Mouse (Mus musculus) kidney, adult 18-20 months (tissue): ENCODE results near the gene Abcb9.
"Not testable (repeated sequence)": the region's sequence is repeated elsewhere in the genome, so short reads cannot be mapped to it uniquely, and the experiment has no call there.

ENCODE experiments used
- DNase-seq: peaks from one replicate; pipeline ENCODE4 v3.0.0; 2021

The Abcb9 gene

GRCm38 (mm10) chr5:124056219-124056618, 39.4 kb downstream of the Abcb9 start:
- no peak for DNase-seq

DNA sequence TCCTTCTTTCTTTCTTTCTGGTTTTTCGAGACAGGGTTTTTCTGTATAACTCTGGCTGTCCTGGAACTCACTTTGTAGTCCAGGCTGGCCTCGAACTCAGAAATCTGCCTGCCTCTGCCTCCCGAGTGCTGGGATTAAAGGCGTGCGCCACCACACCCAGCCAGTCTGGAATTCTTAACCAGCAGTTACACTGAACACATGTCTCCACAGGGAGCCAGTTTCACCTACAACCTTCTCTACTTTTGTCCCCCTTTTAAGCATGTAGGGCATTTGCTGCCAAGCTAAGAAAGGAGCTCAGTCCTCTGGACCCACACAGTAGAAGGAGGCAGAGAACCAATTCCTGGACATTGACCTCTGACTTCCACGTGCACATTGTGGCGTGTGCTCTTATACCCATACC, 43.0 kb downstream of the Abcb9 start:
- DNase-seq: not testable (repeated sequence)

- DNase-seq: no peak
Observed at GRCm38 (mm10) chr5:124051899-124052491, 43.6 kb downstream of the Abcb9 start.

DNA sequence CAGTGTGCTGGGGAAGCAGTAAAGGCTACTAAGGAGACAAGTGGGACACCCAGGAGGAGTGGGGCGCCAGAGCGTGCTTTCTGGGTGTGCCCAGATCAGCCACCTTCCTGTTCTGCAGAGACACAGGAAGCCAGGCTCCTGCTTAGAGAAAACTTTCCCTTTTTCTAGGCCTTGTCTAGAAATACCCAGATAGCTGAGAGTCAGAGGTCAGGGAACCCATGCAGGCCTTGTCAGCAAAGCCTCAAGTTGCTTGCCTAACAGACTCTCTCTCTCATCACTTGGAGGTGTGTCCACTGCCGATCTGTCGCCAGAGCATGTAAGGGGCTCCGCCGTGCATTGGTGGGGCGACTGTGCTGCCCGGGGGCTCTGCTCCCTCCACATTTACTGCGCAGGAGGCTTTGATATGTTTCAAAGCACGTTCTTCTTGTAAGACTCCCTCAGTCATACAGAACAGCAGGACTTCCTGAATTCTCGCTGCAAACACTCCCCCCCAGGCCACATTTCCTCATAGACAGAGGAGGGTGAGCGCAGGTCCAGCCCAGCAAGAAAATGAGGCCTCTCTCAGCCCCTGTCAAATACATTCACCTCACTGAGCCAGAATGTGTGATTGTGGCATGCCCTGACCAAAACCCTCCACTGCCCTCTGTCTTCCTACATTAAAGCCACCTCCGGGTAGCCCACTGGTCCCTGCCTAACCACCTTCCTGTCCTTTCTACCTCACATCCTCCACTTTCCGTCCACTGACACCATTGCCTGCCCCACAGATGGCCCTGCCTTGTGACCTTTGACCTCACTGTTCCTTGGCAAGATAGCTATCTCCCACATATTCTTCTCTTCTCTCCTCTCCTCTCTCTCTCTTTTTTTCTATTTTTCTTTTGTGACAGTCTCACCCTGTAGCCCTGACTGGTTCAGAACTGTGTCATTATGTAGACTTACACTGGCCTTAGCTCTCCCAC, 45.2 kb downstream of the Abcb9 start:
- peak; percentile 23 for DNase-seq

DNA sequence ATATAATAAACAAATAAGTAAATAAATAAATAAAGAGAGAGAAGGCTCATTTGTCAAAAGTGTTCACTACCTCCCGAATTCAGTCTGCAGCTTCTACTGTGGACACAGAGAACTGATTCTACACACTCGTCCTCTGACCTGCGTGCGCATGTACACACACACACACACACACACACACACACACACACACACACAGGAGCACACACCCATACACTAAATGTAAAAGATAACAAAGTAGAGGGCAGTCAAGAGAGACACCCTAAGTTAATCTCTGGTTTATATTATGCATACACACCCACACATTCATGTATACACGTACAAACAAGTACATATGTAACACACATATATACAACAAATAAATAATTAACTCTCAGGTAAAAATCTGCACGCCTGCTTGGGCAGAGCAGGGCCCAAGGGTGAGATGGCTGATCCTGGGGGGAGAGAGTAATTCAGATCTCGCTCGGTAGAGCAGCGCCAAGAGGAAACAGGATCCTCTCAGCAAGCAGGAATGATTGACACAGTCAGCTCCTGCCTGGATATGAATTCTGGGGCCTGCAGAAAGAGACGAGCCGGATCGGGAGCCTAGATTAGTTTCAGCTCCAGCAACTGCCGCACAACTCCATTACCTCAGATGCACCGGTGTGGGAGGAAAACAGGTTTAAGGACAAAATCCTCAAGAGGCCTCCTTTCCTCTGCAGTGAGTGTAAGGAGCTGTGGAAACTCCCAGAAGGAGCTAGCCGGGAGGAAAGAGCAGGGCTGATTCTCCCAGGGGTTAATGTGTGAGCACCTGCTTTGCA, 46.2 kb downstream of the Abcb9 start:
- no peak for DNase-seq

- DNase-seq: no peak
Observed at GRCm38 (mm10) chr5:124046741-124047401, 48.7 kb downstream of the Abcb9 start.

DNA sequence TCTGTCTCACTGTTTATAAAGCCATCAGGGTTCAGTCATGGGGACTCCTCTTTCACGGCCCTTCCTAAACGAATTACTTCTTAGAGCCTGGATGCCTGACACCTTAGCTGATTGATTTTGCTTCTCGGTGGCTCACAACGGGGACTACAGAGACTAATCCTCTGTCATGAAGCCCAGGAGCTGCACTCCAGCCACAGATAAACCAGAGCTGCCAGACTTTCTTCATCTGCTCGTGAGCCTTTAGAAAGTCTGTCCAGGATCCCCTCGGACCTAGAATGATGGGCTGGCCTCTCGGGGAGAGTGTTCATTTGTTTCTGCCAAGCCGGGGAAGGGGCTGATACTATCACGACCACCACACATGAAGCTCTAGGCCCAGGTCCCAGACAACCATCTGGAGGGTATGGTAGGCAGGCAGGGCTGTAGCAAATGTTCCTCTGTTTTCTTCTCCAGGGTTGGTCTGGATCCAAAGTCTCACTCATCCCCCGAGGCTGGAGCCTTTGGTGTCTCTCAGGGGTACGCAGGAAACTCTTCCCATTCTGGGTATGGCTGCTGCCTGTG, 50.1 kb downstream of the Abcb9 start:
- DNase-seq: no peak

DNA sequence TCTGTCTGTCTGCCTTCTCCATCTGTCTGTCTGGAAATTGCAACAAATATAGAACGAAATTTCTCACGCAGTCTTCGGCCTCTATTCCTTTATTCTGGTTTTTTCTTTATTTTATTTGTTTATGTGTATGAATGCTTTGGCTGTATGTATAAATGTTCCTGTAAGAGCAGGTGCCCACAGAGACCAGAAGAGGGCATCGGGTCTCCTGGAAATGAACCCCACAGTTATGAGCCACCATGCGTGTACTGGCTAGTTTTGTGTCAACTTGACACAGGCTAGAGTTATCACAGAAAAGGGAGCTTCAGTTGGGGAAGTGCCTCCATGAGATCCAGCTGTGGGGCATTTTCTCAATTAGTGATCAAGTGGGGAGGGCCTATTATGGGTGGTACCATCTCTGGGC, 51.6 kb downstream of the Abcb9 start:
- no peak for DNase-seq

DNA sequence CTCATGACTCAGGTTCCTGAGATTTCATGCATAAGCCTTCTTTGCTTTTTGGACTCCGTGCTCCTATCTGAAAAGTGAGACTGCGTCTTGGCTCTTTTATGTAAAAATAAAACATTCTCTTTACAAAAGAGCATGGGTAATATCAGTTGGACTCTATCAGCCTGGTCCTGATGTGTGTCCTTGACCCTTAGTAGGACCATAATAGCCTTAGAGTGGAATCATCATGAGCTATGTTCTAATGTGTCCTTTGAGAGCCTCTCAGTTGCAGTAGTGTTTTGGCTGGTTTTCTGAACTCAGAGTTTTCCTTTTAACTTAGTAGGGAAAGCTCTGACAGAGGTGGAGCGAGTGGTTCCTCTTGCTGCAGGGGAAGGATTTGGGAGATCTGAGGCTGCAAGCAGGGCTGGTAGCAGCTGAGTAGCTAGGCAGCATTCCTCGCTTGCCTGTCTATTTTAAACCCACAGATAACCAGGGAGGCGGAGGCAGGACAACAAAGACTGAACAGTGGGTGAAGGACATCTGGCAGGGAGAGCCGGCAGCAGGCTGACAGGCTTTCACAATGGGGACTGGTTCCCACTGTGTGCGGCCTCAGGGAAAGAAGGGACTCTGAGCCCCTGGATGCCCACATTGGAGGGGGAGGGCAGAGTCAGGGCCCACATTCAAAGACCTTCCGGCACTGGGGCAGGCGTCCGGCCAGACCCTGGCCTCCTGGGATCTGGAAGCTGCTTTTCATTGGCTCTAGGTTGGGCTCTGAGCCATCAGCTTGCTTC, 52.2 kb downstream of the Abcb9 start:
- peak; percentile 20 for DNase-seq

- DNase-seq: no peak
Observed at GRCm38 (mm10) chr5:124041097-124041496, 54.5 kb downstream of the Abcb9 start.

GRCm38 (mm10) chr5:124039602-124040001, 56.0 kb downstream of the Abcb9 start:
- no peak for DNase-seq

DNA sequence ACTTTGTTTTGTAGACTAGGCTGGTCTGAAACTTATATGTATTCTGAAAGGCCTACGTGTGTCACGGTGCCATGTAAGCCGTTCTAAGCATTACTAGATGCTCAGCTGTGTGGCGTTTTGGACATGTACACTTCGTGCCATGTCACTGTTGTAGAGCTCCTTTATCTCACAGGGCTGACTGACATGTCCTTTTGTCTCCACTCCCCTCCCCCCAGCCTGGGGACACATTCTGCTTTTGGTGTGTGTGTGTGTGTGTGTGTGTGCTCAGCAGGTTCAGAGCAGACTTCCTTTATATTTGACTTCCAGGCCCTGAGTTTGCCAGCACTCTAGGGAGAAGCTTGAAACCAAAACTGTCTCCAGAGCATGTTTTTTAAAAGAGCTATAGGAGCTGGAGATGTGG, 58.8 kb downstream of the Abcb9 start:
- DNase-seq: no peak

DNA sequence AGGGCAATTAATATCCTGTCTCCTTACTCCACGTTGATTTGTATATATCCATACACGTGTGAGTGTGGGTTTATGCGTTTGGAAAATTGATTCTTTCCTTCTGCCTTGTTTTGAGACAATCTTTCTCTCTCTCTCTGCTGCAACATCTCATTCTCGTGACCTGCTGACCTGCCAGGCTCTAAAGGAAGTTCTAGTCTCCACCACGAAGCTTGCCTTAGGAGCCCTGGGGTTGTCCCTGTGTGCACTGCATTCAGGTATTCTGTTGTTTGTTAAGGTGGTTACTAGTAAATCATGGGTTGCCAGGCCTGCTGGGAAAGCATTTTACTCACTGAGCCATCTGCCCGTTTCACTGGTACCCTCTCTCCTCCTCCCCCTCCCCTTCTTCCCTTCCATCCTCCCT, 59.3 kb downstream of the Abcb9 start:
- no peak for DNase-seq

DNA sequence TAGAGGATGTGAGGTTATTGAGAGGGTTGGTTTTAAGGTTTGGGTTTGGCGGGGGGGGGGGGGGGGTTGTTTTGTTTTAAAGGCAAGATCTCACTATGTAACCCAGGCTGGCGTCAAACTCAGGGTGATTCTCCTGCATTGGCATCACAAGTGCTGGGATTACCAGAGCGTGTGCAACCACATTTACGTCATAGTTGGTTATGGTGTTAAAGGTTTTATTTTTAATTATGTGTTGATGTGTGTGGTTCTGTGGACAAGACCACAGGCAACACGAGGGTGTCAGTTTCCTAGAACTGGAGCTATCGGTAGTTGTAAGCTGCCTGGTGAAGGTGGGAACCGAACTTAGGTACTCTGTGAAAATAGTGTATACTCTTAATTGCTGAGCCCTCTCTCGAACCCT, 59.8 kb downstream of the Abcb9 start:
- no peak for DNase-seq

- no peak for DNase-seq
Observed at GRCm38 (mm10) chr5:124035406-124035805, 60.2 kb downstream of the Abcb9 start.

DNA sequence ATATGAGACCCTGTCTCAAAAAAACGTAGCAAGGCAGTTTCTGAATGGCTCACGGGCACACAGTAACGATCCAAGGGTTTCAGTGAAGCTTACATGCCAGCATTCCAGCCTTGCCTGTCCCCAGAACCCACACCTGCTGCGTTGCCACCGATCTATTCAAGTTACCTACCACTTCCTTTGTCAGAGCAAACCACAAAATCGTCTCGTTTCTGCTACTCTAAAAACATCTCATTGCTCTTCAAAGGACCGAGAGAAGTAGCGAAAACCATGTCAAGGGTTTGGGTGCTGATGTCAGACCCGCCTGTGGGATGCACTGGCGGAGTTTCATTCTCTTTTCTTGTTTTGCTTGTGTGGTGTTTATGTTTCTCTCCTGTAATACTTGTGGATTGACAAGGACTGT, 61.1 kb downstream of the Abcb9 start:
- no peak for DNase-seq

- peak; percentile 91 for DNase-seq
Observed at GRCm38 (mm10) chr5:124032001-124032508, 63.5 kb downstream of the Abcb9 start, which contains the start of gene Vps37b. Gene Vps37b (minus strand): TSS chr5:124032270.

DNA sequence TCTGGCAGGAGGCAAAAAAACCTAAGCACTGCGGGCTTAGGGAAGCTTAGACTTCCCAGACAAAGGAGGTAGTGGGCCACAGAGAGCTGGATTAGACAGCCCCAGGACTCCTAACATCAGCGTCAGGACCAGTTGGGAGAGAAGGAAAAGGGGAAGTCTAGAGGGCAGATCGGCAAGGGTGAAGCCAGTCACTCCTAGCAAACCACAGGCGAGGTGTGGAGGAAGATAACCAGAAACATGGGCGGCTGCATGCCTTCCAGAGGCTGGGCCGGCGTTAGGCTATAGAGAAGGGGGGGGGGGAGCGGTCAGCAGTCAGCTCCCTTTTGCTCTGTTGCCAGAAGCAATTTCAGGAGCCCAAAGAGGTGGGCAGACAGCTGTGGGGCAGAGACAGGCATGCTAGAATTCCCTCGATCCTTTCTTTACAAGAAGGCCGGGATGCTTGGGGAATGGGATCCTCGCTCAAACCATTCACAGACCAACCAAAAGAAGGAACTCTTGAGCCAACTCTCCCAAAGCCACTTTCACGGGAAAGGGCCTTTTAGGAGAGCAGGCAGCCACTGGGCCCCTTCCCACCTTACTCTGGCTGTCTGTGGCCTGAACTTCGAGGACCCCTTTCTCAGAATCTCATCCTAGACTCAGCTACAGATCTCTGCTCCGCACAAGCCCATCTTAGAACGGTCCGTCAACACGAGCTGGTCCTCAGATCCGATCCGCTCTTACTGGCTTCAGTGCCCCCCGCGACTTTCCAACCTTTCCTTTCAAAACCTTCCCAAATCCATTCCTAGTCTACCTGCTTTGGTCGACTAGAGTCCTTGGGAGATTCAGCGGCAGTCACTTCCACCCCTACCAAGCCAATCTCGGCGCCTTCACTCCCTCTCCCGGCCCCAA, 64.3 kb downstream of the Abcb9 start:
- peak; percentile 47 for DNase-seq

GRCm38 (mm10) chr5:124030386-124031067, 65.1 kb downstream of the Abcb9 start:
- no peak for DNase-seq
